30 mouse cellular contexts compared by ENCODE assay signal in genomic region chr7:27634691-27635090, GRCm38 (mm10). TPM values are rescaled to one million over a fixed set of nuclear protein-coding genes. Genes with fewer than 3 reads are reported as not detected.
"Had no signal": no experiment of that assay in that cellular context is flagged by ENCODE, and none has a peak within 500 bp of the region (broad histone marks: within the 10 kb centered on the region; RNA-seq: fewer than 3 reads in every experiment).

No protein-coding gene starts in this region.

- H3K9ac ChIP-seq: heart, embryonic 12.5 days; hindbrain, embryonic 12.5 days; hindbrain, embryonic 14.5 days; intestine, embryonic 15.5 days; limb, embryonic 12.5 days; liver, embryonic 12.5 days; liver, embryonic 15.5 days; liver, postnatal 0 days had no signal

- H3K27ac ChIP-seq: heart, embryonic 10.5 days; hindbrain, embryonic 10.5 days; hindbrain, embryonic 12.5 days; hindbrain, embryonic 14.5 days; intestine, embryonic 15.5 days; layer of hippocampus, adult 2 months; left cerebral cortex, adult 2 months; limb, embryonic 10.5 days; limb, embryonic 12.5 days; liver, embryonic 12.5 days; liver, embryonic 15.5 days had no signal

- DNase-seq: gastrocnemius, postnatal 14 days; heart, postnatal 10 days; heart, postnatal 4 days; kidney, adult 18-20 months; kidney, adult 8-10 months; kidney, postnatal 10 days; kidney, postnatal 25 days; kidney, postnatal 4 days; liver, postnatal 0 days had no signal

- ATAC-seq: hindbrain, embryonic 16.5 days; inflammation-experienced regulatory T-cells, adult 6 months; intestine, embryonic 15.5 days; intestine, postnatal 0 days; liver, embryonic 12.5 days; liver, postnatal 0 days had no signal

- H3K4me1 ChIP-seq: heart, embryonic 10.5 days; heart, embryonic 12.5 days; hindbrain, embryonic 10.5 days; hindbrain, embryonic 12.5 days; intestine, embryonic 15.5 days; limb, embryonic 10.5 days; limb, embryonic 12.5 days; liver, embryonic 12.5 days; liver, embryonic 15.5 days had no signal

- H3K4me3 ChIP-seq: heart, embryonic 10.5 days; heart, embryonic 12.5 days; hindbrain, embryonic 10.5 days; hindbrain, embryonic 12.5 days; intestine, embryonic 15.5 days; layer of hippocampus, adult 2 months; left cerebral cortex, adult 2 months; limb, embryonic 10.5 days; limb, embryonic 12.5 days; liver, embryonic 12.5 days; liver, embryonic 15.5 days had no signal

- H3K27me3 ChIP-seq: heart, embryonic 12.5 days; hindbrain, embryonic 12.5 days; intestine, embryonic 15.5 days; limb, embryonic 12.5 days; liver, embryonic 12.5 days; liver, embryonic 15.5 days had no signal

- H3K4me2 ChIP-seq: heart, embryonic 12.5 days; hindbrain, embryonic 12.5 days; hindbrain, embryonic 14.5 days; intestine, embryonic 15.5 days; limb, embryonic 12.5 days; liver, embryonic 12.5 days; liver, embryonic 15.5 days had no signal

- H3K9me3 ChIP-seq: heart, embryonic 10.5 days; heart, embryonic 12.5 days; hindbrain, embryonic 10.5 days; hindbrain, embryonic 12.5 days; intestine, embryonic 15.5 days; limb, embryonic 10.5 days; limb, embryonic 12.5 days; liver, embryonic 12.5 days; liver, embryonic 15.5 days had no signal

RNA-seq across cellular contexts. Expression of gene Ttc9b, which starts 19.0 kb away (rescaled TPM):
- total RNA-seq: gastrocnemius, adult 8-10 months; gastrocnemius, postnatal 14 days; gastrocnemius, postnatal 4 days; granulocyte monocyte progenitor cell, adult 5-6 weeks; heart, adult 8-10 months; heart, postnatal 10 days; heart, postnatal 25 days; heart, postnatal 4 days; liver, adult 2 months had no signal
- polyA plus RNA-seq: heart, embryonic 10.5 days; inflammation-experienced regulatory T-cells, adult 6 months; liver, adult 2 months; liver, embryonic 12.5 days; liver, postnatal 0 days had no signal
